Mouse (Mus musculus): Measurements from ENCODE around the gene Olfr273. TPM values are rescaled to one million over a fixed set of nuclear protein-coding genes. Genes with fewer than 3 reads are reported as not detected.
"Not testable (repeated sequence)": the region's sequence is repeated elsewhere in the genome, so short reads cannot be mapped to it uniquely, and the experiment has no call there.

The Olfr273 gene
- polyA plus RNA-seq (2015; fragmentation: Nextera tagmentation; extraction: Ambion mirVana) = not detected in 2 replicates

DNA sequence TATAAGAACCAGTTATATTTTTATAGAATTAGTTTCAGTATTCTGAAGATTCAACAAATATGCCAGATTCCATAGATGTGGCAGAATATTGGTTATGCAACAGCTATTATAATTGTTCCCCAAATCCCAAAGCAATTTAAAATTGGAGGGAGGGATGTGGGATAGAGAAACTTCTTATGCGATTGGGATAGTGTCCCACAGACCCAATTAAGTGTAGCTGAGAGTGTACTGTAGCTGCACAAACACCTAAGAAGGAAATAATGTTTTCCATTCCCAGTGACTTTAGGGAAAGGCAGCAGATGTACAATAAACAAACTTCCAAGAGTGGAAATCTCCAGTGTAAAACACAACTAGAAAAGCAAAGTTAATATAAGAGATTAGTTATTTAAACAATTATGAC, at the start of gene Olfr273:
Gene Olfr273, minus strand, starts transcription at position 101 of the 400 bp plus-strand sequence.
- no peaks in the 10 kb centered on the region for H3K27me3 ChIP-seq
- ATAC-seq (replicated peaks) = no peak
- 77% methylated on average over 1 of the region's 1 CpGs for WGBS
- no peak within 1 kb of the TSS for H3K4me2 ChIP-seq (replicated peaks)
- H3K4me1 ChIP-seq = no peaks in the 10 kb centered on the region
- H3K9ac ChIP-seq (replicated peaks) = no peak within 1 kb of the TSS
- no peaks in the 10 kb centered on the region for H3K9me3 ChIP-seq
- no peak within 1 kb of the TSS for H3K27ac ChIP-seq (replicated peaks)
- no peaks in the 10 kb centered on the region for H3K36me3 ChIP-seq
- H3K4me3 ChIP-seq = no peak within 1 kb of the TSS

DNA sequence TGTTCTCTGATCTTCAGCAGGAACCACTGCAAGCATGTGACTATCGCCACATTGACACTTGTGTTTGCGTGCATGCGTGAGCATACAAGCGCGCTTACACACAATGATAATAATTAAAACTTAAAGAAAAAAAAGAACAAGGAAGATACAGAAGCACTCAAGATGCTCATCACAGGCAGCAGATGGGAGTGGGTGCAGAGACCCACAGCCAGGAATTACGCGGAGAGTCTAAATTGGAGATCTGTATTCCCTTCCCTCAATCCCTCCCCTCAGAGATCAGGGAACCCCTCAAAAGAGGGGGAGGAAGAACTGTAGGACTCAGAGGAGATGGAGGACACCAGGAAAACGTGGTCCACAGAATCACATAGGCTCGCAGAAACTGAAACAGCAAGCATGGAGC, 5.1 kb upstream of the Olfr273 start:
- ATAC-seq (replicated peaks) = no peak
- Histone ChIP-seq H3K4me1 (no peaks in the 10 kb centered on the region), H3K36me3 (no peaks in the 10 kb centered on the region), H3K27me3 (no peaks in the 10 kb centered on the region), H3K4me3 (no peak overlapping the region), H3K4me2 (replicated peaks) (no peak overlapping the region), H3K9me3 (no peaks in the 10 kb centered on the region), H3K9ac (replicated peaks) (no peak overlapping the region), H3K27ac (replicated peaks) (no peak overlapping the region)
- 90% methylated on average over 9 of the region's 9 CpGs for WGBS

DNA sequence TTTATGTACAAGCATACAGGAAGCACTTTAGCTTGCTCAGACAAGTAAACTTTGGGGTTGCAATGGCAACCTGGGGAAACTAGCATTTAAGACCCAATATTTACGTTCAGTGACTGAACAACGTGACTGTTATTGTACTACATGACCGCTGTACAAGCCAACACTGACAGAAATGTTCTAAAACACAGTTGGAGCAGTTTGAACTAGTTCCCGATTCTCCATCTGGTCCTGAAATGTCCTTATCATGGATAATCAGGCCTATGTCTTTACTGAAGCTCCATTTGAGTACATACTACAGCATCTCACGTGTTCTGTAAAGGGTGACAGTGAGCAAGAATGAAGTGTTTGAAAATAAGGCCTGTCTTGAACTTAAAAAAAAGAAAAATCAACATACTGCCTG, 9.4 kb downstream of the Olfr273 start:
- Histone ChIP-seq H3K9me3 (no peaks in the 10 kb centered on the region), H3K27me3 (no peaks in the 10 kb centered on the region), H3K4me1 (no peaks in the 10 kb centered on the region), H3K27ac (replicated peaks) (no peak overlapping the region), H3K4me2 (replicated peaks) (no peak overlapping the region), H3K9ac (replicated peaks) (no peak overlapping the region), H3K4me3 (no peak overlapping the region), H3K36me3 (no peaks in the 10 kb centered on the region)
- peak; percentile 78 for ATAC-seq (replicated peaks)
- 63% methylated on average over 5 of the region's 5 CpGs for WGBS

DNA sequence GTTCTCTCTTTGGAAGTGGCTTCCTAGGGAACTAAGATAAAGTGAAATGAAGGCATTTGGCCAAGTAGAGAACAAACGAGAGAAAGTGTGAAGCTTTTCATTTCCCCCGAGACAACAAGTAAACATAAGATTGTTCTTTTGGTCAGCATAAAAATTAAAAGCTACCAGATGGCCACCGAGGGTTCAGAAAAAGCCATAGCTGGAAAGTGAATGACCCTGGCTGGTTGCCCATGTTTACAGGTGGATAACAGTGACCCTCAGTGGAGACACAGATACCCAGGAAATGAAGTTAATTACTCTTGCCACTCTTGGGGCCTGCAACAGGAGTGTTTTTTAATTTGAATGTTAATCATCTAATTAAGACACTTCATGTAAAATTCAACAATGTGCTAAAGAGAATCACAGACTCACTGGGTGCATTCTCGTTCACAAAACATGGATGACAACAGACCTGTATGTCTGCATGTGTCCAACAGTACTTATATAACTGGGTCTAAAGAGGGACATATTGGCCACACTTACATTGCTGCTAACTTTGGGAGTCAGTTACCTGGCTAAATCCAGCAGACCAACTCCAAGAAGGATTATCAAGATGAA, 9.9 kb downstream of the Olfr273 start:
- H3K4me1 ChIP-seq = no peaks in the 10 kb centered on the region
- H3K9ac ChIP-seq (replicated peaks) = no peak overlapping the region
- H3K9me3 ChIP-seq = no peaks in the 10 kb centered on the region
- no peak overlapping the region for H3K4me3 ChIP-seq
- H3K27me3 ChIP-seq = no peaks in the 10 kb centered on the region
- 16% methylated on average over 4 of the region's 4 CpGs for WGBS
- no peak overlapping the region for H3K27ac ChIP-seq (replicated peaks)
- H3K4me2 ChIP-seq (replicated peaks) = no peak overlapping the region
- peak; percentile 55 for ATAC-seq (replicated peaks)
- H3K36me3 ChIP-seq = no peaks in the 10 kb centered on the region

DNA sequence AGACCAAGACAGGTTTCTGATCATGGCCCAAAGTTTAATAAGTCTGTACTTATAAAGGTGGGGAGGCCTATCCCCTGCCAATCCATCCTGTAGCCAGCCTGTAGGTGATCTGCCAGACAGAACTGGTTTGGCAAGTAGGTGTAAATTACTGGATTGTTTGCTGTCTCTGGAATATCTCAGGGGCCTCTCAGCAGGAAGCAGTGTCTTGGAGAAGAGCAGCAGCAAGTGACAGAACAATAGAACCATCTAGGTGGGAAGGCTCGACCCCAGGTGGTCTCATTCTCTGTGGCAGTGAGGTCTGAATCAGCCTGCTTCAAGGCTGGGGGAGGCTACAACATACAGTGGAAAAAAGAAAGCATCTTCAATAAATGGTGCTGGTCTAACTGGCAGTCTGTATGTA, 13.6 kb downstream of the Olfr273 start:
- not testable (repeated sequence) for H3K27ac ChIP-seq (replicated peaks); H3K9me3 ChIP-seq; H3K4me3 ChIP-seq; H3K36me3 ChIP-seq; H3K4me1 ChIP-seq; ATAC-seq (replicated peaks); H3K9ac ChIP-seq (replicated peaks); H3K27me3 ChIP-seq; H3K4me2 ChIP-seq (replicated peaks)
- WGBS = 40% methylated on average over 1 of the region's 1 CpGs

DNA sequence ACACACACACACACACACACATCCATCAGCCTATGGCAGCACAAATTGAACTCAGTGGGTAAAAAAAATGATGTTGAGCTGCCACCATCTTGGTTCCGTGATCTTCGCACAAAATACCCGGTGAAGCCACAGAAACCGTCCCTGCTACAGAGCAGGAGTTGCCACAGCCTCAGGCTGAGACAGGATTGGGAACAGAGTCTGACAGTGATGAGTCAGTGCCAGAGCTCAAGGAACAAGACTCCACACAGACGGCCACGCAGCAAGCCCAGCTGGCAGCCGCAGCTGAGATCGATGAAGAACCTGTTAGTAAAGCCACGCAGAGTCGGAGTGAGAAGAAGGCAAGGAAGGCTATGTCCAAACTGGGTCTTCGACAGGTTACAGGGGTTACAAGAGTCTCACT, 37.7 kb downstream of the Olfr273 start:
- ATAC-seq (replicated peaks) = no peak
- H3K27ac ChIP-seq (replicated peaks) = no peak overlapping the region
- H3K4me1 ChIP-seq = no peaks in the 10 kb centered on the region
- H3K4me2 ChIP-seq (replicated peaks) = no peak overlapping the region
- no peak overlapping the region for H3K9ac ChIP-seq (replicated peaks)
- no peaks in the 10 kb centered on the region for H3K36me3 ChIP-seq
- no peak overlapping the region for H3K4me3 ChIP-seq
- H3K27me3 ChIP-seq = no peaks in the 10 kb centered on the region
- 94% methylated on average over 11 of the region's 11 CpGs for WGBS
- H3K9me3 ChIP-seq = no peaks in the 10 kb centered on the region

DNA sequence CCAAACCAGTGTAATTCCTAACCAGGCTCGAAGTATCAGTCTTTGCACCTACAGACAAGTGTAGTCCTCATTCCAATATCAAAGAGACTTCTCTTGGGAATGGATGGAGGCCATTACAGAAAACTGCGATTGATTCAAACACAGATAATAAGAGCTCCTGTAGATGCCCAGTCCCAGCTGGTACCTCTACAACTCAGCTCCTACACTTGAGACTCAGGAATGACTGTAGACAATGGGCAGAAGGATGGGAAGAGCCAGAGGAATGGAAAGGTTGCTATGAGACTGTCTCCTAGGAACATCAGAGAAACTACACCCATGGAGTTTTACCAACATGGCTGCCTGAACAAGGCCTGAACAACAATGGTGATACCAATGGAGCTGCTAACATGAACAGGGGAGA, 44.7 kb downstream of the Olfr273 start, which contains the start of gene Olfr275:
Gene Olfr275, plus strand, starts transcription at position 301 of the 400 bp plus-strand sequence.
- Histone ChIP-seq H3K9ac (replicated peaks) (no peak within 1 kb of the TSS), H3K4me1 (no peaks in the 10 kb centered on the region), H3K4me2 (replicated peaks) (no peak within 1 kb of the TSS), H3K27me3 (no peaks in the 10 kb centered on the region), H3K4me3 (no peak within 1 kb of the TSS), H3K27ac (replicated peaks) (no peak within 1 kb of the TSS), H3K36me3 (no peaks in the 10 kb centered on the region), H3K9me3 (no peaks in the 10 kb centered on the region)
- no peak for ATAC-seq (replicated peaks)
- 90% methylated on average over 2 of the region's 2 CpGs for WGBS

DNA sequence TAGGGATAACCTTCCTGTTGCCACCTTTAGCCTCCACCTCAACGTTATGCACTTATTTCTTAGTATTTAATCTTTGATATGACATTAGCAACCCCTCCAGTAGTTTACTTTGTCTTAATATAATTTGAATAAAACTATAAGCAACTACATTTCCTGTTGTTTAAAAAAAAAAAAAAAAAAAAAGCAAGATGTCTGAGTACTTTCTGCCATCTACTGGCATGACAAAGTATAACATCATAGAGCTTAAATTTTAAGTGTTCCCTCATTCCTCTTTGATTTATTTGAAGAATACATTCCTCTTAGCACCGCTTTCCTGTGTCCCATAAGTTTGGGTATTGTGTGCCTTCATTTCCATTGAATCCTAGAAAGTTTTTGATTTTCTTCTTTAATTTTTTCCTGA, 47.2 kb downstream of the Olfr273 start:
- no peak overlapping the region for H3K9ac ChIP-seq (replicated peaks)
- no peaks in the 10 kb centered on the region for H3K4me1 ChIP-seq
- H3K27ac ChIP-seq (replicated peaks) = no peak overlapping the region
- 43% methylated on average over 2 of the region's 2 CpGs for whole genome bisulfite sequencing
- H3K9me3 ChIP-seq = no peaks in the 10 kb centered on the region
- no peaks in the 10 kb centered on the region for H3K27me3 ChIP-seq
- no peaks in the 10 kb centered on the region for H3K36me3 ChIP-seq
- no peak for ATAC-seq (replicated peaks)
- no peak overlapping the region for H3K4me3 ChIP-seq
- H3K4me2 ChIP-seq (replicated peaks) = no peak overlapping the region

Other genes starting within 250 kb of the Olfr273 start
- gene Olfr275, start 44.6 kb downstream of the Olfr273 start, polyA plus RNA-seq (2015; fragmentation: Nextera tagmentation; extraction: Ambion mirVana) = not detected in 2 replicates
- gene Olfr272, start 59.9 kb upstream of the Olfr273 start, polyA plus RNA-seq (2015; fragmentation: Nextera tagmentation; extraction: Ambion mirVana) = not detected in 2 replicates
- gene Olfr270, start 105.3 kb upstream of the Olfr273 start, polyA plus RNA-seq (2015; fragmentation: Nextera tagmentation; extraction: Ambion mirVana) = not detected in 2 replicates
- not detected in 2 replicates for gene Nipsnap3a, start 130.0 kb upstream of the Olfr273 start, polyA plus RNA-seq (2015; fragmentation: Nextera tagmentation; extraction: Ambion mirVana)
- gene Nipsnap3b, start 152.6 kb upstream of the Olfr273 start, polyA plus RNA-seq (2015; fragmentation: Nextera tagmentation; extraction: Ambion mirVana) = 141 and 152 TPM in 2 replicates